Mouse (Mus musculus): Measurements from ENCODE around the gene Celsr1. TPM values are rescaled to one million over a fixed set of nuclear protein-coding genes. Genes with fewer than 3 reads are reported as not detected.

Gene Celsr1
- polyA plus RNA-seq, 1 experiment from 2014 or later: 3.6 TPM

GRCm38 (mm10) chr15:86004048-86004447 lies 29.5 kb downstream of the Celsr1 start:
- Histone ChIP-seq H3K27ac (no peak overlapping the region), H3K4me3 (no peak overlapping the region), H3K27me3 (replicated peaks) (0 out of 2 replicates have a peak, but pooled peaks cover 4% of the 10 kb centered on the region), H3K4me1 (peaks cover 30% of the 10 kb centered on the region), H3K4me2 (replicated peaks) (no peak overlapping the region), H3K9ac (no peak overlapping the region), H3K9me3 (no peaks in the 10 kb centered on the region), H3K36me3 (no peaks in the 10 kb centered on the region)
- ATAC-seq (ENCODE audit: low FRiP score, low read depth): no peak
- 93% methylated on average over 3 of the region's 3 CpGs for WGBS

- WGBS: 37% methylated on average over 5 of the region's 5 CpGs
Measured at GRCm38 (mm10) chr15:86000706-86001292, 32.8 kb downstream of the Celsr1 start.

GRCm38 (mm10) chr15:85998525-85999230 lies 34.9 kb downstream of the Celsr1 start:
- Histone ChIP-seq H3K4me1 (peaks cover 44% of the 10 kb centered on the region), H3K27ac (no peak overlapping the region), H3K9ac (no peak overlapping the region), H3K4me2 (replicated peaks) (no peak overlapping the region), H3K9me3 (no peaks in the 10 kb centered on the region), H3K27me3 (replicated peaks) (no peaks in the 10 kb centered on the region), H3K36me3 (no peaks in the 10 kb centered on the region), H3K4me3 (no peak overlapping the region)
- ATAC-seq (ENCODE audit: low FRiP score, low read depth): no peak
- 78% methylated on average over 4 of the region's 4 CpGs for WGBS

More at GRCm38 (mm10) chr15:86000706-86001292, 32.8 kb downstream of the Celsr1 start:
- Histone ChIP-seq H3K4me2 (replicated peaks) (no peak overlapping the region), H3K9ac (no peak overlapping the region), H3K9me3 (no peaks in the 10 kb centered on the region), H3K4me3 (no peak overlapping the region), H3K27me3 (replicated peaks) (no peaks in the 10 kb centered on the region), H3K27ac (peak overlapping the region; percentile 2; the same call in 1 of the 2 replicates), H3K36me3 (no peaks in the 10 kb centered on the region), H3K4me1 (peaks cover 32% of the 10 kb centered on the region)
- peak; percentile 66 for ATAC-seq (ENCODE audit: low FRiP score, low read depth)

GRCm38 (mm10) chr15:85996031-85996765 lies 37.4 kb downstream of the Celsr1 start:
- Histone ChIP-seq H3K9ac (no peak overlapping the region), H3K27me3 (replicated peaks) (no peaks in the 10 kb centered on the region), H3K36me3 (no peaks in the 10 kb centered on the region), H3K4me3 (no peak overlapping the region), H3K4me2 (replicated peaks) (no peak overlapping the region), H3K9me3 (no peaks in the 10 kb centered on the region), H3K4me1 (peaks cover 57% of the 10 kb centered on the region), H3K27ac (no peak overlapping the region)
- WGBS: 31% methylated on average over 13 of the region's 13 CpGs
- ATAC-seq (ENCODE audit: low FRiP score, low read depth): no peak

- Histone ChIP-seq H3K4me2 (replicated peaks) (0 out of 2 replicates have a peak overlapping the region, but pooled peaks have one; percentile 24), H3K36me3 (no peaks in the 10 kb centered on the region), H3K4me3 (no peak overlapping the region), H3K27me3 (replicated peaks) (no peaks in the 10 kb centered on the region), H3K27ac (no peak overlapping the region), H3K9ac (no peak overlapping the region), H3K9me3 (no peaks in the 10 kb centered on the region), H3K4me1 (peaks cover 47% of the 10 kb centered on the region)
- ATAC-seq (ENCODE audit: low FRiP score, low read depth): no peak
- WGBS: 80% methylated on average over 6 of the region's 6 CpGs
Measured at GRCm38 (mm10) chr15:85994906-85995608, 38.5 kb downstream of the Celsr1 start.

GRCm38 (mm10) chr15:85993931-85994583 lies 39.5 kb downstream of the Celsr1 start:
- no peak overlapping the region for H3K9ac ChIP-seq
- H3K27me3 ChIP-seq (replicated peaks): no peaks in the 10 kb centered on the region
- no peaks in the 10 kb centered on the region for H3K9me3 ChIP-seq
- H3K36me3 ChIP-seq: no peaks in the 10 kb centered on the region
- peak; percentile 61 for ATAC-seq (ENCODE audit: low FRiP score, low read depth)
- 21% methylated on average over 14 of the region's 14 CpGs for WGBS
- H3K4me2 ChIP-seq (replicated peaks): 0 out of 2 replicates have a peak overlapping the region, but pooled peaks have one; percentile 24
- H3K27ac ChIP-seq: no peak overlapping the region
- H3K4me3 ChIP-seq: no peak overlapping the region
- peaks cover 47% of the 10 kb centered on the region for H3K4me1 ChIP-seq

- Histone ChIP-seq H3K4me1 (peaks cover 47% of the 10 kb centered on the region), H3K9ac (no peak overlapping the region), H3K36me3 (no peaks in the 10 kb centered on the region), H3K27ac (no peak overlapping the region), H3K27me3 (replicated peaks) (no peaks in the 10 kb centered on the region), H3K4me2 (replicated peaks) (no peak overlapping the region), H3K4me3 (no peak overlapping the region), H3K9me3 (no peaks in the 10 kb centered on the region)
- ATAC-seq (ENCODE audit: low FRiP score, low read depth): no peak
Measured at GRCm38 (mm10) chr15:85993386-85993785, 40.2 kb downstream of the Celsr1 start.

GRCm38 (mm10) chr15:85992125-85992495 lies 41.5 kb downstream of the Celsr1 start:
- Histone ChIP-seq H3K4me1 (peaks cover 44% of the 10 kb centered on the region), H3K27ac (no peak overlapping the region)
- no peak for ATAC-seq (ENCODE audit: low FRiP score, low read depth)

GRCm38 (mm10) chr15:85991453-85992124 lies 42.0 kb downstream of the Celsr1 start:
- Histone ChIP-seq H3K9me3 (no peaks in the 10 kb centered on the region), H3K36me3 (no peaks in the 10 kb centered on the region), H3K9ac (no peak overlapping the region), H3K27ac (no peak overlapping the region), H3K4me1 (peaks cover 41% of the 10 kb centered on the region), H3K4me2 (replicated peaks) (no peak overlapping the region), H3K4me3 (no peak overlapping the region), H3K27me3 (replicated peaks) (no peaks in the 10 kb centered on the region)
- 48% methylated on average over 5 of the region's 5 CpGs for WGBS
- ATAC-seq (ENCODE audit: low FRiP score, low read depth): no peak

More at GRCm38 (mm10) chr15:85992125-85992495, 41.5 kb downstream of the Celsr1 start:
- no peaks in the 10 kb centered on the region for H3K36me3 ChIP-seq
- H3K9me3 ChIP-seq: no peaks in the 10 kb centered on the region
- no peak overlapping the region for H3K4me2 ChIP-seq (replicated peaks)
- 25% methylated on average over 3 of the region's 3 CpGs for WGBS
- no peaks in the 10 kb centered on the region for H3K27me3 ChIP-seq (replicated peaks)
- no peak overlapping the region for H3K4me3 ChIP-seq
- no peak overlapping the region for H3K9ac ChIP-seq

- Histone ChIP-seq H3K36me3 (no peaks in the 10 kb centered on the region), H3K9ac (no peak overlapping the region), H3K4me3 (no peak overlapping the region), H3K4me2 (replicated peaks) (no peak overlapping the region), H3K27ac (no peak overlapping the region), H3K4me1 (peaks cover 42% of the 10 kb centered on the region), H3K27me3 (replicated peaks) (no peaks in the 10 kb centered on the region), H3K9me3 (no peaks in the 10 kb centered on the region)
- no peak for ATAC-seq (ENCODE audit: low FRiP score, low read depth)
- WGBS: 92% methylated on average over 17 of the region's 17 CpGs
Measured at GRCm38 (mm10) chr15:85990696-85991443, 42.7 kb downstream of the Celsr1 start.

GRCm38 (mm10) chr15:85987896-85988295 lies 45.7 kb downstream of the Celsr1 start:
- Histone ChIP-seq H3K27ac (no peak overlapping the region), H3K27me3 (replicated peaks) (no peaks in the 10 kb centered on the region), H3K4me1 (peaks cover 35% of the 10 kb centered on the region), H3K9me3 (no peaks in the 10 kb centered on the region), H3K4me3 (no peak overlapping the region), H3K36me3 (no peaks in the 10 kb centered on the region), H3K4me2 (replicated peaks) (no peak overlapping the region), H3K9ac (no peak overlapping the region)
- no peak for ATAC-seq (ENCODE audit: low FRiP score, low read depth)
- WGBS: 80% methylated on average over 5 of the region's 5 CpGs
